Mouse (Mus musculus) hindbrain, embryonic 14.5 days (tissue): Measurements from ENCODE around the gene Ppp4r1. TPM values are rescaled to one million over a fixed set of nuclear protein-coding genes. Genes with fewer than 3 reads are reported as not detected.

Source experiments
- ATAC-seq: fragments of 200-750 bp; cut with Nextera tagmentation; 2 replicates; pipeline ENCODE4 v1.8.0; 2017; ENCODE audit warnings: moderate number of reproducible peaks, mild to moderate bottlenecking, moderate TSS enrichment, moderate library complexity; ENCODE audit not compliant: low FRiP score
- DNase-seq: peaks from one replicate; pipeline ENCODE4 v3.0.0-alpha.2; 2015; ENCODE audit warnings: low spot score
- H3K27ac ChIP-seq: fragments of 300-500 bp; sonication (generic); 2 replicates; pipeline ENCODE4 v1.5.1; 2014; ENCODE audit warnings: mild to moderate bottlenecking, moderate library complexity
- H3K27me3 ChIP-seq: fragments of 300-500 bp; sonication (generic); 2 replicates; pipeline ENCODE4 v1.6.1; 2014; ENCODE audit warnings: mild to moderate bottlenecking, low read length, mixed read lengths; ENCODE audit not compliant: control insufficient read depth, insufficient read depth
- H3K36me3 ChIP-seq: fragments of 300-500 bp; sonication (generic); replicated peaks from 2 replicates; pipeline ENCODE4 v1.6.1; 2014; ENCODE audit not compliant: control insufficient read depth, insufficient read depth
- H3K4me1 ChIP-seq: fragments of 300-500 bp; sonication (generic); replicated peaks from 2 replicates; pipeline ENCODE4 v1.6.1; 2014; ENCODE audit warnings: antibody characterized with exemption, low read length, mixed read lengths; ENCODE audit not compliant: control insufficient read depth, insufficient read depth
- H3K4me2 ChIP-seq: fragments of 300-500 bp; sonication (generic); replicated peaks from 2 replicates; pipeline ENCODE4 v1.6.1; 2014; ENCODE audit warnings: mild to moderate bottlenecking, moderate library complexity
- H3K4me3 ChIP-seq: fragments of 300-500 bp; sonication (generic); replicated peaks from 2 replicates; pipeline ENCODE4 v1.5.1; 2014; ENCODE audit warnings: mild to moderate bottlenecking, low read length
- H3K9ac ChIP-seq: fragments of 300-500 bp; sonication (generic); 2 replicates; pipeline ENCODE4 v1.6.1; 2014
- H3K9me3 ChIP-seq: fragments of 300-500 bp; sonication (generic); 2 replicates; pipeline ENCODE4 v1.6.1; 2016; ENCODE audit warnings: low read length; ENCODE audit not compliant: control insufficient read depth
- WGBS: fragments of 180-500 bp; shearing (Covaris S2); extraction: QIAGEN DNeasy Blood & Tissue Kit; methylation state at CpG from one replicate; pipeline ENCODE4 v1.1.7; 2014; 5-methylcytosine and 5-hydroxymethylcytosine counted together
- polyA plus RNA-seq: library from polyadenylated mRNA; unstranded; fragments of >200 nt; fragmentation: Nextera tagmentation; extraction: Ambion mirVana; gene quantifications from 2 replicates; pipeline ENCODE4 v1.2.1, GENCODE M21; 2014

The Ppp4r1 gene
- polyA plus RNA-seq, 1 experiment from 2014 or later = 42.6 TPM

DNA sequence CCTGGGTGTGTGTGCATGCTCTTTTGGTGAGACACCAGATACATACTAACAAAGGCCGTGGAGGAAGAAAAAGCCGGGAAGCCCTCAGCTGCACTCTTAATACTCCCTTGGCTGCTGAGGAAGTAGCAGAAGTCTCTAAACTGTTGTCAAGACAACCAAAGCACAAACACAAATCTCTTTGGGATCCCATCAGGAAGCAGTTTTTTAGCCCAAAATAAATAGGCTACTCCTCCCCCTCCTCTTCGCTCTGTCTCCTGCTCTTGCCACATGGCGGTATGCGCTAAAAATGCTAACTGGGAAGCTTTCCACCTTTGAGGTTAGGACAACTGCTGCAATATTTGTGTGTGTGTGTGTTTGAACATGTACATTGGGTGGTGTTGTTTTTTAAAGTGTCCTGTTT lies 13.9 kb upstream of the Ppp4r1 start:
- Histone ChIP-seq H3K4me1 (peaks cover 43% of the 10 kb centered on the region), H3K4me3 (no peak overlapping the region), H3K27me3 (no peaks in the 10 kb centered on the region), H3K27ac (no peak overlapping the region; the same call in 1 of the 2 replicates), H3K9ac (no peak overlapping the region), H3K4me2 (peak overlapping the region; percentile 13; the same call in 1 of the 2 replicates), H3K36me3 (no peaks in the 10 kb centered on the region), H3K9me3 (no peaks in the 10 kb centered on the region)
- peak; percentile 28 for DNase-seq
- ATAC-seq = peak; percentile 10; the same call in 1 of the 2 replicates
- WGBS = 44% methylated on average over 5 of the region's 5 CpGs

DNA sequence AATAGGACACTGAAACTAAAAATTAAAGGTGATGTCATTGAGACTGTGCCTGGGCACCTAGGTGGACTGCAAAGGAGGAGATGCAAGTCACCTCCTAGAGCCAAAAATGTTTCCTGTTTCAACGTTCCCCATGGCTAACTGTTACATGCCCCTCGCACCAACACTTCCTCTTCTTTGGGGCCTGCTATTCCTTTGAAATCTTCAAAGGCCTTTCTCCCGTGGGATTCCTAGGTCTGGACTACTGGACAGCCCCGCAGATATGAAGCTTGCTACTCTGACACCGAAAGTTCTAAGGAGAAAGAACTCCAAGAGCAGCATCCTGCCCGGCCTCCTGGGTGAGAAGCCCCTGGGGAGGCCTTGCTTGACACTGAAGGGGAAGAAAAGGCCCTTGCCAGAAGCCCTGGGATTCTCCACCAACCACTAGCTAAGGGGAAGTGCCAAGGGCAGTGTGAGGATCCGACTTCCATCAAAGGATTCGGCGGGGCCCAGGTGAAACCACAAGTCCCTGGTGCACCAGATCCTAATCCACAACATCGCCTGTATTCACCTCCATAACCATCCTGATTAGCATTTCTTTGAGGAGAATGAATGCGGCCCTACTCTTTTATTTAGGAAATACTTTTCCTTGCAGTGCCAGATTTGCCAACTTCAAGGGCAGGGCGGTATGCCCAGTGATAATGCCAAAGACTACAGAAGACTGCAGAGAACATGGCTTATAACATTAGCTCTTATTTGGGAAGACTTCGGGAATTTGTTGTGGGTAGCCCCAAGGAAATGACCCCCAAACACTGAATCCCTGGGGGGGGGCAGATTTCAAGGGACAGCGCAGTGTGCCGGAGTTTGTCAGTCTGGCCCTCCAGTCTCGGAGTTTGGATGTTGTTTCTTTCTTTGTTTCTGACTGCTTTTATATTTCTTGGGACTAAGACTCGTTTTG lies 11.1 kb upstream of the Ppp4r1 start:
- H3K4me3 ChIP-seq = peak overlapping the region; percentile 86
- WGBS = 20% methylated on average over 17 of the region's 17 CpGs
- peak overlapping the region; percentile 83 for H3K4me2 ChIP-seq
- peaks cover 43% of the 10 kb centered on the region for H3K4me1 ChIP-seq
- H3K9ac ChIP-seq = peak overlapping the region; percentile 91
- DNase-seq (no peak), ATAC-seq (no peak)
- no peaks in the 10 kb centered on the region for H3K9me3 ChIP-seq
- no peak overlapping the region for H3K27ac ChIP-seq
- no peaks in the 10 kb centered on the region for H3K27me3 ChIP-seq
- H3K36me3 ChIP-seq = no peaks in the 10 kb centered on the region

DNA sequence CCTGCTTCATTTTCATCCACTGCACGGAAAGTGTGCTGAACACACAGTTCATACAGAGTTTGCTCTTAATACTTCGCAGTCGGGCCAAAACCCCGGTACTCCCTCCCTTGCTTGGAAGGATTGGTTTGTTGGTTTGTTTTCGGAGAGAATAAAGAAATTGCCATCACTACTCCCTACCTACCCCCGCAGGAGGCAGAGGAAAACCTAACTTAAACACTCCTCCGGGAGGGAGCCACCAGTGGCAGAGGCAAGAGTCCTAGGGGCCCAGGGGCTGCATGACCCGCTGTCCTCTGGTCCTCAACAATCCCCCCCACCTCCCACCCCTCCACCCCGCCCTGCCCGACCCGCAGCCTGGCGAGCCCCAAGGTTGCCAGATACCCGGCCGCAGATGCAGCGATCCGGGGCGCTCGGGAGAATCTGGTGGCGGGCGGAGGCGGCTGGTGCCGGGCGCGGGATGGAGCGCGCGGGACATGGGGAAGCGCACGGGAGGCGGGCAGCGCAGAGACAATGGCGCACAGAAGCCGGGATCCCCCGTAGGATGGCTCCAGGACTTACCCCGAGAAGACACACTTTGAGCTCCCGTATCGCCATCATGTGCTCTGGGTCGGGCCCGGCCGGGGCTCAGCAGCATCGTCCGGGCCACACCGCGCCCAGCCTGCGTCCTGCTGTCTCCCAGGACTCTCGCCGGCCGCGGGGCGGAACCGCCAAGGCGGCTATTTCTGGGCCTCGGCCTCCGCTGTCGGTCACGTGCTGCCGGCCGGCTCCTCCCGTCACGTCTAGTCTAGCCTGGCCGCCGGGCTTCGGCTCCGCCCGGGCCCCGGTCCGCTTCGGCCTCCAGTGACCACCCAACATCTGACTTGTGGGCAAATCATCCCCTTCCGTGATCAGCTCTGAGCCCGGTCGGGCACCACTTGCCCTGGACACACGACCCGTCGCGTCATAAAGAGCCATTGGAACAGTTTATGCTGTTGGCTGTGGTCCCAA lies 10.1 kb upstream of the Ppp4r1 start, which contains the start of gene Rab31:
Gene Rab31, minus strand, starts transcription at position 802 of the 984 bp plus-strand sequence.
- Histone ChIP-seq H3K9ac (peak within 1 kb of the TSS; percentile 91), H3K4me1 (peaks cover 43% of the 10 kb centered on the region), H3K9me3 (no peaks in the 10 kb centered on the region), H3K4me3 (peak within 1 kb of the TSS; percentile 86), H3K27ac (peak within 1 kb of the TSS; percentile 71), H3K27me3 (no peaks in the 10 kb centered on the region), H3K4me2 (peak within 1 kb of the TSS; percentile 83), H3K36me3 (no peaks in the 10 kb centered on the region)
- ATAC-seq (peak; percentile 77), DNase-seq (peak; percentile 68)
- WGBS = under 1% methylated on average over 73 of the region's 75 CpGs

DNA sequence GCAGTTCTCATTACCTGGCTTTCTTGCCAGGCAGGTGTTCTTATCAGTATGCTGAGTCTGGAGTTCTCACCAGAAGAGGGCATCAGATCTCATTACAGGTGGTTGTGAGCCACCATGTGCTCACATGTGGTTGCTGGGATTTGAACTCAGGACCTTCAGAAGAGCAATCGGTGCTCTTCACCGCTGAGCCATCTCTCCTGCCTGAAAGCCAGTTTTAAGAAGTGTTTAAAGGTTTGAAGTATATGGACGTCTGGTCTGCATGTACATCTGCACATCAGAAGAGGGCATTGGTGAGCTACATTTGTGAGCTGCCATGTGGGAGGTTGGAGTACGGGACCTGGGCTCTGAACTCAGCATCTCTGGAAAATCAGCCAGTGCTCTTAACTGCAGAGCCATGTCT lies 8.8 kb upstream of the Ppp4r1 start:
- Histone ChIP-seq H3K9ac (no peak overlapping the region), H3K36me3 (no peaks in the 10 kb centered on the region), H3K27me3 (no peaks in the 10 kb centered on the region), H3K4me3 (no peak overlapping the region), H3K27ac (no peak overlapping the region), H3K9me3 (no peaks in the 10 kb centered on the region), H3K4me1 (peaks cover 31% of the 10 kb centered on the region), H3K4me2 (no peak overlapping the region)
- DNase-seq (no peak), ATAC-seq (no peak)
- 61% methylated on average over 4 of the region's 4 CpGs for WGBS

DNA sequence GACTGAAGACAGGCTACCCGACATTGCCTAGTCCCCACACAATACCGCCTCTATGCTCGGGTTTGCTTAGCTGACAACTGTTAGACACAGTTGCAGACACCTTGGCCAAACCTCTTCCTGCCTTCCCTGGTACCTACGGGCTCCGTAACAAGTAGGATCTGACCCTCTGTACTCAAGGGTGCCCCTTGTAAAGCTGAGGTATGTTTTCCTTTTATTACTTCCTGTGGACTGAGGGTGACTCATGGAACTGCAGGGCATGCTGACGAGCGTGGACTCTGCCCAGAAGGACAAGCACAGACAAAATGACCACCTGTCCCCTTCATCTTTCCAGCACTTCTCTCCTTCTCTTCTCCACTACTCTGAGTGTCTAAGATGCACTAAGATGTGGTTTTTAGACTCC lies 7.9 kb upstream of the Ppp4r1 start:
- Histone ChIP-seq H3K4me2 (no peak overlapping the region), H3K36me3 (no peaks in the 10 kb centered on the region), H3K4me1 (peaks cover 23% of the 10 kb centered on the region), H3K9me3 (no peaks in the 10 kb centered on the region), H3K27ac (no peak overlapping the region), H3K27me3 (no peaks in the 10 kb centered on the region), H3K9ac (no peak overlapping the region), H3K4me3 (no peak overlapping the region)
- no peak for DNase-seq
- WGBS = 76% methylated on average over 7 of the region's 7 CpGs
- ATAC-seq = no peak

DNA sequence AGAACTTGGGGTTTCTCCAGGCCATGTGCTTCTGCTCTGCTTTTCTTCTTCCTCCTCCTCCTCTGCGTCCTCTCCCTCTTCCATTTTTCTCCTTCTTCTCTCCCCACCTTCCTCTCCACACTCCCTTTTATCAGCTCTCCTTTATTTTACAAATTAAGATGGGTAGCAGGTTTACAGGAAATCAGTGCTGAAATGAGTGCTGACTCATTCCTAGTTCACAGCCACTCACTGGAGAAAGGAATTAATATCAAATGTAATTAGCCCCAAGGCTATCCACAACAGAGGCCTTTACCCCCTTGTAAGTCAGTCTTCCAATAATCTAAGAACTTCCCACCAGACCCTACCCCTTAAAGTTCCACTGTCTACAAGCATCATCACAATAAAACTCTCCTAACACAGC lies 6.1 kb upstream of the Ppp4r1 start:
- no peaks in the 10 kb centered on the region for H3K36me3 ChIP-seq
- 75% methylated on average over 1 of the region's 1 CpGs for WGBS
- ATAC-seq = no peak
- H3K4me3 ChIP-seq = no peak overlapping the region
- H3K27me3 ChIP-seq = no peaks in the 10 kb centered on the region
- H3K4me1 ChIP-seq = peaks cover 12% of the 10 kb centered on the region
- DNase-seq = no peak
- H3K9me3 ChIP-seq = no peaks in the 10 kb centered on the region
- no peak overlapping the region for H3K4me2 ChIP-seq
- no peak overlapping the region for H3K9ac ChIP-seq
- no peak overlapping the region for H3K27ac ChIP-seq

DNA sequence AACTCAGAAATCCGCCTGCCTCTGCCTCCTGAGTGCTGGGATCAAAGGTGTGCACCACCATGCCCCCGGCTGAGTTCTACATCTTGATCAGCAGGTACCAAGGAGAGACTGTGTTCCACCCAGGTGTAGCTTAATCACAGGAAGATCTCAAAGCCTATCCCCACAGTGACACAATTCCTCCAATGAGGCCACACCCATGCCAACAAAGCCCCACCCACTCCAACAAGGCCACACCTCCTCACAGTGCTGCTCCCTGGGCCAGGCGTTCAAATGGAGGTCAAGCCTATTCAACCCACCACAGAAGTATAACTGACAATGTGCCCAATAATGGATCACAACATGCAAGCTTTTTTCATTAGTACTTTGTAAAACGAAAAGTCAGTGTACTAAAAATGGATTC lies 4.9 kb upstream of the Ppp4r1 start:
- ATAC-seq = no peak
- 87% methylated on average over 4 of the region's 4 CpGs for WGBS
- Histone ChIP-seq H3K9me3 (no peaks in the 10 kb centered on the region), H3K27ac (no peak overlapping the region), H3K9ac (no peak overlapping the region), H3K36me3 (no peaks in the 10 kb centered on the region), H3K27me3 (no peaks in the 10 kb centered on the region), H3K4me1 (peaks cover 12% of the 10 kb centered on the region), H3K4me2 (no peak overlapping the region), H3K4me3 (no peak overlapping the region)
- DNase-seq = no peak

DNA sequence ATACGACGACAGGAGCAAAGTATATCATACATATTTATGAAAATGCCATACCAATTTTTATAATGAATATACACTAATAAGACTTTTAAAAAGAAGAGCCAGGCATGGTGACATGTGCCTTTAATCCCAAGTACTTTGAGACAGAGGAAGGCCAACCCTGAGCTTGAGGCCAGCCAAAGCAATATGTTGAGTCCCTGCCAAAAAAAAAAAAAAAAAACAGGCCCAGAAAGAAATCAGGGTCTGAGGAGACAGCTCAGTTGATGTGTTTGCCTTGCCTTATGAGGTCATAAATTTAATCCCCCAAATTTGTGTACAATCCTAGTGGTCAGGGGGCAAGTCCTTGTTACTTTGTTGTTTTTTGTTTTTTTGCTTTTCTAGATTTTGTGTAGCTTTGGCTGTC lies 1.4 kb upstream of the Ppp4r1 start:
- WGBS = 92% methylated on average over 2 of the region's 2 CpGs
- H3K9me3 ChIP-seq = no peaks in the 10 kb centered on the region

More for the DNA sequence above, 1.4 kb upstream of the Ppp4r1 start:
- ATAC-seq = no peak
- Histone ChIP-seq H3K4me1 (peaks cover 19% of the 10 kb centered on the region), H3K27ac (no peak overlapping the region), H3K4me3 (no peak overlapping the region), H3K27me3 (no peaks in the 10 kb centered on the region), H3K36me3 (no peaks in the 10 kb centered on the region), H3K4me2 (no peak overlapping the region), H3K9ac (no peak overlapping the region)
- DNase-seq = no peak
